Mouse (Mus musculus) embryonic facial prominence, embryonic 13.5 days (tissue): ENCODE measurements at regions not wholly inside any gene's neighbourhood (a gene's known extent, or its start where the extent isn't known, plus 50 kb on each side); places are given as distances from the start of the nearest gene placed in this dataset.
A peak's percentile ranks its signal among the peaks of the same experiment; 100 is the strongest.
"Not testable (repeated sequence)": the region's sequence is repeated elsewhere in the genome, so short reads cannot be mapped to it uniquely, and the experiment has no call there.

Experiments used
- ATAC-seq: fragments of 200-750 bp; cut with Nextera tagmentation; 2 replicates; pipeline ENCODE4 v1.8.0; 2017; ENCODE audit warnings: low read depth; ENCODE audit not compliant: insufficient number of reproducible peaks, insufficient read depth, low FRiP score, low TSS enrichment
- H3K27ac ChIP-seq: fragments of 300-500 bp; sonication (generic); 2 replicates; pipeline ENCODE4 v1.5.1; 2015; ENCODE audit warnings: moderate library complexity, mild to moderate bottlenecking, inconsistent platforms
- H3K27me3 ChIP-seq: fragments of 300-500 bp; sonication (generic); 2 replicates; pipeline ENCODE4 v1.6.1; 2015; ENCODE audit warnings: mild to moderate bottlenecking, inconsistent platforms
- H3K36me3 ChIP-seq: fragments of 300-500 bp; sonication (generic); 2 replicates; pipeline ENCODE4 v1.6.1; 2015; ENCODE audit warnings: mild to moderate bottlenecking, inconsistent platforms
- H3K4me1 ChIP-seq: fragments of 300-500 bp; sonication (generic); 2 replicates; pipeline ENCODE4 v1.6.1; 2015; ENCODE audit warnings: inconsistent platforms
- H3K4me2 ChIP-seq: fragments of 300-500 bp; sonication (generic); 2 replicates; pipeline ENCODE4 v1.6.1; 2015; ENCODE audit warnings: moderate library complexity, mild to moderate bottlenecking, inconsistent platforms
- H3K4me3 ChIP-seq: fragments of 300-500 bp; sonication (generic); 2 replicates; pipeline ENCODE4 v1.5.1; 2015; ENCODE audit warnings: mild to moderate bottlenecking, inconsistent platforms
- H3K9ac ChIP-seq: fragments of 300-500 bp; sonication (generic); 2 replicates; pipeline ENCODE4 v1.6.1; 2015; ENCODE audit warnings: mild to moderate bottlenecking, inconsistent platforms
- H3K9me3 ChIP-seq: fragments of 300-500 bp; sonication (generic); 2 replicates; pipeline ENCODE4 v1.6.1; 2016; ENCODE audit warnings: inconsistent platforms
- WGBS: fragments of 180-500 bp; shearing (Covaris S2); methylation state at CpG from one replicate; pipeline ENCODE4 v1.1.7; 2015; ENCODE audit warnings: mixed read lengths; 5-methylcytosine and 5-hydroxymethylcytosine counted together

- 51% methylated on average over 1 of the region's 1 CpGs for WGBS
- no peaks in the 10 kb centered on the region for H3K27me3 ChIP-seq
- H3K4me2 ChIP-seq: no peak overlapping the region
- no peaks in the 10 kb centered on the region for H3K36me3 ChIP-seq
- ATAC-seq: no peak
- H3K9me3 ChIP-seq: no peaks in the 10 kb centered on the region
- no peak overlapping the region for H3K4me3 ChIP-seq
- no peak overlapping the region for H3K27ac ChIP-seq
- no peak overlapping the region for H3K9ac ChIP-seq
- H3K4me1 ChIP-seq: no peaks in the 10 kb centered on the region
Observed at GRCm38 (mm10) chr3:21910080-21910479, 166.4 kb upstream of the Tbl1xr1 start.

- H3K4me3 ChIP-seq: no peak overlapping the region
Observed at GRCm38 (mm10) chr3:21911071-21911470, 165.4 kb upstream of the Tbl1xr1 start.

GRCm38 (mm10) chr3:21917228-21917910, 159.1 kb upstream of the Tbl1xr1 start:
- no peak overlapping the region for H3K9ac ChIP-seq
- no peak overlapping the region for H3K4me3 ChIP-seq
- H3K27ac ChIP-seq: no peak overlapping the region
- no peaks in the 10 kb centered on the region for H3K36me3 ChIP-seq
- no peak overlapping the region for H3K4me2 ChIP-seq
- WGBS: 62% methylated on average over 9 of the region's 9 CpGs
- H3K4me1 ChIP-seq: no peaks in the 10 kb centered on the region
- no peaks in the 10 kb centered on the region for H3K27me3 ChIP-seq
- H3K9me3 ChIP-seq: no peaks in the 10 kb centered on the region
- no peak for ATAC-seq

More at GRCm38 (mm10) chr3:21911071-21911470, 165.4 kb upstream of the Tbl1xr1 start:
- Histone ChIP-seq H3K4me2 (no peak overlapping the region), H3K4me1 (no peaks in the 10 kb centered on the region), H3K27ac (no peak overlapping the region), H3K27me3 (no peaks in the 10 kb centered on the region), H3K9me3 (no peaks in the 10 kb centered on the region), H3K36me3 (no peaks in the 10 kb centered on the region), H3K9ac (no peak overlapping the region)
- ATAC-seq: no peak

GRCm38 (mm10) chr3:21918431-21918830, 158.0 kb upstream of the Tbl1xr1 start:
- no peaks in the 10 kb centered on the region for H3K4me1 ChIP-seq
- H3K9me3 ChIP-seq: no peaks in the 10 kb centered on the region
- no peak overlapping the region for H3K4me2 ChIP-seq
- no peak overlapping the region for H3K9ac ChIP-seq
- H3K36me3 ChIP-seq: no peaks in the 10 kb centered on the region
- H3K4me3 ChIP-seq: no peak overlapping the region
- no peak overlapping the region for H3K27ac ChIP-seq
- WGBS: 89% methylated on average over 10 of the region's 10 CpGs
- H3K27me3 ChIP-seq: no peaks in the 10 kb centered on the region
- no peak for ATAC-seq

GRCm38 (mm10) chr3:21919931-21920330, 156.5 kb upstream of the Tbl1xr1 start:
- H3K4me1 ChIP-seq: no peaks in the 10 kb centered on the region
- H3K9ac ChIP-seq: no peak overlapping the region
- no peaks in the 10 kb centered on the region for H3K9me3 ChIP-seq
- H3K27ac ChIP-seq: no peak overlapping the region
- no peak overlapping the region for H3K4me2 ChIP-seq
- WGBS: 91% methylated on average over 7 of the region's 7 CpGs
- ATAC-seq: no peak
- no peaks in the 10 kb centered on the region for H3K27me3 ChIP-seq
- no peak overlapping the region for H3K4me3 ChIP-seq
- H3K36me3 ChIP-seq: no peaks in the 10 kb centered on the region

GRCm38 (mm10) chr3:21931951-21932350, 144.5 kb upstream of the Tbl1xr1 start:
- no peak overlapping the region for H3K4me2 ChIP-seq
- H3K27ac ChIP-seq: no peak overlapping the region
- H3K27me3 ChIP-seq: no peaks in the 10 kb centered on the region
- WGBS: 92% methylated on average over 6 of the region's 6 CpGs
- no peak overlapping the region for H3K9ac ChIP-seq
- no peak for ATAC-seq
- H3K4me3 ChIP-seq: no peak overlapping the region
- H3K36me3 ChIP-seq: no peaks in the 10 kb centered on the region
- no peaks in the 10 kb centered on the region for H3K9me3 ChIP-seq
- peaks cover 26% of the 10 kb centered on the region for H3K4me1 ChIP-seq

- not testable (repeated sequence) for H3K9ac ChIP-seq, H3K4me2 ChIP-seq, ATAC-seq, H3K27me3 ChIP-seq, H3K27ac ChIP-seq, H3K36me3 ChIP-seq, H3K9me3 ChIP-seq, H3K4me3 ChIP-seq
- peaks cover 34% of the 10 kb centered on the region for H3K4me1 ChIP-seq
- 88% methylated on average over 8 of the region's 8 CpGs for WGBS
Observed at GRCm38 (mm10) chr3:21932696-21933095, 143.8 kb upstream of the Tbl1xr1 start.

- Histone ChIP-seq H3K9me3 (no peaks in the 10 kb centered on the region), H3K4me3 (peak overlapping the region; percentile 42), H3K36me3 (no peaks in the 10 kb centered on the region), H3K4me2 (peak overlapping the region; percentile 62), H3K4me1 (peaks cover 44% of the 10 kb centered on the region), H3K27me3 (no peaks in the 10 kb centered on the region), H3K27ac (peak overlapping the region; percentile 89), H3K9ac (no peak overlapping the region)
- no peak for ATAC-seq
- 8% methylated on average over 5 of the region's 5 CpGs for WGBS
Observed at GRCm38 (mm10) chr3:21934731-21935271, 141.7 kb upstream of the Tbl1xr1 start.

- Histone ChIP-seq H3K4me3 (peak overlapping the region; percentile 42), H3K9ac (peak overlapping the region; percentile 40; the same call in 1 of the 2 replicates), H3K36me3 (no peaks in the 10 kb centered on the region), H3K27ac (peak overlapping the region; percentile 89), H3K4me1 (peaks cover 44% of the 10 kb centered on the region), H3K4me2 (peak overlapping the region; percentile 62), H3K27me3 (no peaks in the 10 kb centered on the region), H3K9me3 (no peaks in the 10 kb centered on the region)
- WGBS: under 1% methylated on average over 23 of the region's 24 CpGs
- peak; percentile 89 for ATAC-seq
Observed at GRCm38 (mm10) chr3:21935571-21936261, 140.7 kb upstream of the Tbl1xr1 start.

- H3K4me3 ChIP-seq: peak overlapping the region; percentile 42
- ATAC-seq: no peak; the same call in 1 of the 2 replicates
Observed at GRCm38 (mm10) chr3:21936262-21936603, 140.2 kb upstream of the Tbl1xr1 start.

GRCm38 (mm10) chr3:21936616-21937015, 139.8 kb upstream of the Tbl1xr1 start:
- peak overlapping the region; percentile 42; the same call in 1 of the 2 replicates for H3K4me3 ChIP-seq
- peaks cover 44% of the 10 kb centered on the region for H3K4me1 ChIP-seq
- ATAC-seq: no peak
- WGBS: 11% methylated on average over 8 of the region's 8 CpGs
- peak overlapping the region; percentile 62 for H3K4me2 ChIP-seq
- H3K36me3 ChIP-seq: no peaks in the 10 kb centered on the region
- H3K9me3 ChIP-seq: no peaks in the 10 kb centered on the region
- H3K27ac ChIP-seq: peak overlapping the region; percentile 89
- no peak overlapping the region for H3K9ac ChIP-seq
- H3K27me3 ChIP-seq: no peaks in the 10 kb centered on the region

More at GRCm38 (mm10) chr3:21936262-21936603, 140.2 kb upstream of the Tbl1xr1 start:
- H3K4me1 ChIP-seq: peaks cover 44% of the 10 kb centered on the region
- WGBS: 5% methylated on average over 8 of the region's 8 CpGs
- no peak overlapping the region for H3K9ac ChIP-seq
- H3K27ac ChIP-seq: peak overlapping the region; percentile 89
- no peaks in the 10 kb centered on the region for H3K9me3 ChIP-seq
- no peaks in the 10 kb centered on the region for H3K27me3 ChIP-seq
- H3K4me2 ChIP-seq: peak overlapping the region; percentile 62
- H3K36me3 ChIP-seq: no peaks in the 10 kb centered on the region
